Mouse (Mus musculus): Measurements from ENCODE around the gene Pdgfc.
A peak's percentile ranks its signal among the peaks of the same experiment; 100 is the strongest.

Gene Pdgfc

GRCm38 (mm10) chr3:81036151-81036553 is at the start of gene Pdgfc:
Gene Pdgfc, plus strand, starts transcription at chr3:81036416.
- no peak for DNase-seq

GRCm38 (mm10) chr3:81009245-81009644 is 27.0 kb upstream of the Pdgfc start:
- no peak for DNase-seq

GRCm38 (mm10) chr3:81009899-81010298 is 26.3 kb upstream of the Pdgfc start:
- no peak for DNase-seq

- DNase-seq = no peak
Measured at GRCm38 (mm10) chr3:81017385-81018051, 18.7 kb upstream of the Pdgfc start.

GRCm38 (mm10) chr3:81020064-81020463 is 16.2 kb upstream of the Pdgfc start:
- no peak for DNase-seq

DNA sequence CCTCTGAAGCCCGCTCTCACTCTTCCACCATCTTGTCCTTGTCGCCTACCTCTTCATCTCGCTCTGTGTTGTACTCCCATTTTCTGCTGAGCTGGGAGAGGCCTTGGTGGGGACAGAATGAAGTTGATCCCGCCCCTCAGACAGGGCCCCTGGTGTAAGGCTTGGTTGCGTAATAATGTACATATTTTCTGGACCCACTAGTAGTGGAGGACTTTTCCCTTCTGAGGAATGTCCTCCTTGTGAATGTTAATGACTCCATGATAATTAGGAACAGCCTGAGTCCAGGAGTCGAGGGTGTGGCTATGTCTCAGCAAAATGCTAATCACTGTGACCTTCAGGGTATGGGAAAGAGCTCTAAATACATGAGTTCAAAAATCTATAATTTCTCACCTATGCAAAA is 14.4 kb upstream of the Pdgfc start:
- no peak for DNase-seq

GRCm38 (mm10) chr3:81022266-81022665 is 13.9 kb upstream of the Pdgfc start:
- no peak for DNase-seq

DNA sequence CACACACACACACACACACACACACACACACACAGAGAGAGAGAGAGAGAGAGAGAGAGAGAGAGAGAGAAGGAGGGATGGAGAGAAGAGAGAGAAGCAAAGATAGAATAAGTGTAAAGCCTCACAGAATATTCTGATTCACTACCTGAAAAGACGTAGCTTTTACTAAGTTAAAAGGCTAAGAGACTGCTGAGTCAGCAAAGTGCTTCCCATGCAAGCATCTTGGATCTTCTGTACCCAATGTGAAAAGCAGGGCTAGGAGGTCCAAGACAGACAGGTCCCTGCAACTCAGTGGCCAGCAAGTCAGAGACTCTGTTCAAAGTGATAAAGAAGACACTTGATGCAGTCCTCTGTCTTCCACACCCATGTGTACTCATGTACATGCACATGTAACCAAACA is 13.4 kb upstream of the Pdgfc start:
- DNase-seq = no peak

GRCm38 (mm10) chr3:81023568-81023967 is 12.6 kb upstream of the Pdgfc start:
- DNase-seq = no peak

GRCm38 (mm10) chr3:81025568-81026213 is 10.5 kb upstream of the Pdgfc start:
- no peak for DNase-seq

DNA sequence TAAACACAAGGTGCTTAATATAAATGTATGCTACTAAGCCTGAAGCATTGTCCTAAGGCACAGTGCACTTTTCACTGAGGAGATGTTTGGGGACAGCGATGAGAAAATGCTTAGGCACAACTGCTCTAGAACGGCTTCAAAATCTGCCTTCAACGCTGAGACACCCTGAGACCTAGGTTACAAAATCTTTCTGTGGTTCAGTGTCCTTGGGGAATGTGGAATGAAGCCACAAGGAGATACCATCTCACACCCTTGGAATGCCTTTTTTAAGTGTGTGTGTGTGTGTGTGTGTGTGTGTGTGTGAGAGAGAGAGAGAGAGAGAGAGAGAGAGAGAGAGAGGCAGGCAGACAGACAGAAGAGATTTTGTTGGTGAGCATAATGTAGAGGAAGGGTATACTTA is 7.9 kb upstream of the Pdgfc start:
- DNase-seq = no peak

GRCm38 (mm10) chr3:81029321-81029720 is 6.9 kb upstream of the Pdgfc start:
- no peak for DNase-seq

DNA sequence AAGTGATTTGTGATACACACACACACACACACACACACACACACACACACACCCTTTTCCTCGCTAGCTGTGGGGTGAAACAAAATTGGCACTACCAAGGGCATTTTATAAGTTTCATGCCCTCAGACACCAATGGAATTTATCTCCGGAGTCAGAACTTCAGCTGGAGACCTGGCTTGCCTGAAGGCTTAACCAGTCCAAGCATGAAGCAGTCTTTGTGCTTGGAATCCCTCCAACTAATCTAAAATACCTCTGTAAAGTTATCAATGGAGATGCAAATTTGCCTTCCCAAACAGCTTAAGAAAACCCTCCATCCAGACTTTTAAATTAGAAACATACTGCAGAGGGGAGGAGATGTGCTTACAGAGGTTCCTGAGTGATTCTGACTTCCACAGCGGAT is 6.3 kb upstream of the Pdgfc start:
- no peak for DNase-seq

DNA sequence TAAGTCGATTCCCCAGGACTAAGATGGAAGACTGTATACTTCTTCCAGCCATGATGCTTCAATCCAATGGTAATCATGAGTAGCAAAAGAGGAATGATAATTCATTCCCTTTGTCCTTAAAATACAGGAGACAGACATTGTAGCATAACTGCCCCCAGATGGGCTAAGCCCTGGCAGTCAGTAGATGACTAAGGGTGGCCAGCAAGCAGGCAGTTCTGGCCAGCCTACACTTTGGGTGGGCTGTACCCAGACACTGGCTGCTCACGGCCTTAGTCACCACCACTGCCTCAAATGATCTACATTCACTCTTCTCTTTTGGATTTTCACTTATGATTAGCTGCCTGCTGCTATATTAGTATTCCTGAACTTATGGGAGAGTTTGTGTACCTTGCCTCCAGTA is 5.9 kb upstream of the Pdgfc start:
- no peak for DNase-seq

GRCm38 (mm10) chr3:81032014-81032413 is 4.2 kb upstream of the Pdgfc start:
- DNase-seq = no peak

- DNase-seq = no peak
Measured at GRCm38 (mm10) chr3:81034336-81035102, 1.7 kb upstream of the Pdgfc start.

DNA sequence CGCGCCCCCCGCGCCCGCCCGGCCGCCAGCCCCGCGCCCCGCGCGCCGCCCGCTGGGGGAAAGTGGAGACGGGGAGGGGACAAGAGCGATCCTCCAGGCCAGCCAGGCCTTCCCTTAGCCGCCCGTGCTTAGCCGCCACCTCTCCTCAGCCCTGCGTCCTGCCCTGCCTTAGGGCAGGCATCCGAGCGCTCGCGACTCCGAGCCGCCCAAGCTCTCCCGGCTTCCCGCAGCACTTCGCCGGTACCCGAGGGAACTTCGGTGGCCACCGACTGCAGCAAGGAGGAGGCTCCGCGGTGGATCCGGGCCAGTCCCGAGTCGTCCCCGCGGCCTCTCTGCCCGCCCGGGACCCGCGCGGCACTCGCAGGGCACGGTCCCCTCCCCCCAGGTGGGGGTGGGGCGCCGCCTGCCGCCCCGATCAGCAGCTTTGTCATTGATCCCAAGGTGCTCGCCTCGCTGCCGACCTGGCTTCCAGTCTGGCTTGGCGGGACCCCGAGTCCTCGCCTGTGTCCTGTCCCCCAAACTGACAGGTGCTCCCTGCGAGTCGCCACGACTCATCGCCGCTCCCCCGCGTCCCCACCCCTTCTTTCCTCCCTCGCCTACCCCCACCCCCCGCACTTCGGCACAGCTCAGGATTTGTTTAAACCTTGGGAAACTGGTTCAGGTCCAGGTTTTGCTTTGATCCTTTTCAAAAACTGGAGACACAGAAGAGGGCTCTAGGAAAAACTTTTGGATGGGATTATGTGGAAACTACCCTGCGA is 517 bp downstream of the Pdgfc start:
- DNase-seq = peak; percentile 7 to 32

DNA sequence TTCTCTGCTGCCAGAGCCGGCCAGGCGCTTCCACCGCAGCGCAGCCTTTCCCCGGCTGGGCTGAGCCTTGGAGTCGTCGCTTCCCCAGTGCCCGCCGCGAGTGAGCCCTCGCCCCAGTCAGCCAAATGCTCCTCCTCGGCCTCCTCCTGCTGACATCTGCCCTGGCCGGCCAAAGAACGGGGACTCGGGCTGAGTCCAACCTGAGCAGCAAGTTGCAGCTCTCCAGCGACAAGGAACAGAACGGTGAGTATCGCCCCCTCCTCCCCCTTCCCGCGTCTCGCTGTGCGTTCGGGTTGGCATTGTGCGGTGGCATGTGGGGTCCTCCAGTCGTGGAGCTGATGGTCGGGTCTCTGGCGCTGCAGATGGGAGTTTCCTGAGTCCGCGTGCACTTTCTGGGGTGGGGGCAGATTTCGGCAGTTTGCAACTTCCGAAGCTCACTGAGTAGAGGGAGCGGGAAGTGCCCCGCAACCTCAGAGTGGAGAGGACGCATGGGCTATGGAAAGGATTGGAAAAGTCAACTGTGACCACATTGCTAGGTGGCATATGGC is 1.2 kb downstream of the Pdgfc start:
- DNase-seq = peak in 1 of 2 experiments; percentile 26

DNA sequence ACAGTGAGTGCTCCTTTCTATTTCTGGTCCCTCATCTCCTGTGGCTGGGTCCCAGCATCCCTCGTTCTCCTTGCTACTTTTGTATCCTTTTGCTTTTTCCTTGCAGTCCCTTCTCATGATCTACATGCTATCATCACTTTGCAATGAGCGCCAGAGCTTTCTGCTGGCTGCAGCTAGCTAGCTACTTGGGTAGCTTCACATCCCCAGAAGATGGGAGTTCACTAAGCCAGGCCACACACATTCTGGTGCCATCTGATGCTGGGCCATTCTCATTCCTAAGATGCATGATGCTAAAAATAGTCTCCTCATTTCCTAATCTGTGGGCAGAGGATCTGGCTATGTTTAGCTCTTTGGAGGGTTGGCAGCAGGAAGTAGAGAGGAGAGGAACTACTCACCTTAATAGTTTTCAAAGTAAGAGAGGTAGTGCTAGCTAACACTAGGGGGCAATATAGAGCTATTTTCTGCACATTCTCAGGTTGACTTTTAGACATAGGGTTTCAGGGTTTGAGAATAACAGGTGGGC is 3.0 kb downstream of the Pdgfc start:
- peak in 1 of 2 experiments; percentile 6 for DNase-seq

GRCm38 (mm10) chr3:81044653-81045343 is 8.6 kb downstream of the Pdgfc start:
- no peak for DNase-seq

DNA sequence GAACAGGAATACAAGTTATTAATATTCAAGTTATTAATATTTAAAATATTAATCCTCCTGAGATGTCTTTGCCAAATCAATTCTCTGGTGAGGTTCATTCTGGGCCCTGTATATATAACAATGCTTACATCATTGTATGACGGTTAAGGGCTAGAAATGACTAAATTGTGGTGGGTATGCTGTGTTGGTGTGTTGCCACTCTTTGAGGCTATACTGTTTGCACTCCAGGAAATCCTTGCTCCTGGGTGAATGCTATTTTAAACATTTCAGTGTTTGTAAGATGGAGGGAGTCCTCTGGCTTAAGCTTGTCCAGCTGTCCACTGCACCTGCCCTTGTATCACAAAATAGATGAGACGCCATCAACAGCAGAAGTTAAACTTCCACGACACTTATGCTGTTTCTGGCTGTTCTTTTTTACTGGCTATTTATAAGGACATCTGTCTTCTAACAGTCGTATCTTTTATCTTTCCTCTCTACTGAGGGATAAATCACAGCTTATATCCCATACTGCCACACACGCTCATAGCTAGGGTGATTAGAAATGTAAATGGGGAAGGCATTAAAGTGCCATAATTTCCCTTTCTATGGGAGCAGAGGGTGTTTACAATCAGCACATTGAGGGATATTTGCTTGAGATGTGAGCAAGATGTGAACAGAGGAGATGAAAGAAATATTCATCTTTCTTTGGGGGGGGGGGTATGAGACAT is 9.3 kb downstream of the Pdgfc start:
- no peak for DNase-seq
